8 mouse cellular contexts compared by ENCODE assay signal in genomic region chr9:56165377-56165776, GRCm38 (mm10). TPM values are rescaled to one million over a fixed set of nuclear protein-coding genes. Genes with fewer than 3 reads are reported as not detected.
DNase-seq lines count a peak whose midpoint lies in the region; ATAC-seq and TF ChIP-seq lines count a peak whose summit lies in the region.
"Had no signal": no experiment of that assay in that cellular context is flagged by ENCODE, and none has a peak within 500 bp of the region (broad histone marks: within the 10 kb centered on the region; RNA-seq: fewer than 3 reads in every experiment).

Gene Tspan3, minus strand, starts transcription at chr9:56165477.

- TF ChIP-seq CTCF in CH12.LX (conservative IDR thresholded peaks at IDR 0.05 in 1 of 2, IDR thresholded peaks at IDR 0.05 in 1 of 2; ENCODE audit: low read depth in 2 of 2, low read length in 2 of 2): no peak
- TF ChIP-seq CTCF in Patski (IDR thresholded peaks at IDR 0.05): no peak
- TF ChIP-seq CTCF in gastrocnemius, adult 2 months (IDR thresholded peaks at IDR 0.05): no peak

- CTCF ChIA-PET in Patski (lab: Charles Lee): no interaction called here

- POLR2A ChIA-PET in Patski (lab: Charles Lee): interaction anchor here (0.5 kb wide), 1 partner anchor 1422 kb away, joined by 3 read pairs; no protein-coding TSS in a partner anchor

- intact Hi-C loops in gastrocnemius, adult 2 months (cut with DNase I): no loop called here

- dilution Hi-C loops in CH12.LX (cut with MboI; ENCODE audit: extremely low pct_ligation_motif_present, extremely low pct_unique_long_range_greater_than_20kb, low sequenced_read_pairs): no loop called here

- H3K4me3 ChIP-seq in CH12.LX (replicated peaks in 1 of 3; ENCODE audit: low read depth in 2 of 3, low read length in 2 of 3, poor library complexity in 1 of 3): no peak within 1 kb of the TSS
- no peak within 1 kb of the TSS for H3K4me3 ChIP-seq in gastrocnemius, adult 2 months
- H3K4me3 ChIP-seq in hindbrain, embryonic 14.5 days (replicated peaks; ENCODE audit: low read length): no peak within 1 kb of the TSS
- no peak within 1 kb of the TSS for H3K4me3 ChIP-seq in liver, embryonic 16.5 days (ENCODE audit: low read depth, low read length)
- H3K4me3 ChIP-seq: erythroblast, embryonic 14.5 days had no signal

- 96% methylated on average over 6 of the region's 6 CpGs for WGBS in hindbrain, embryonic 14.5 days
- WGBS in liver, embryonic 16.5 days (ENCODE audit: insufficient replicate concordance): 62% methylated on average over 6 of the region's 6 CpGs

- peaks cover 9 to 43% of the 10 kb centered on the region in 2 experiments; a peak in 3 of 4 replicates for H3K4me1 ChIP-seq in CH12.LX (ENCODE audit: control insufficient read depth in 1 of 2, insufficient read depth in 2 of 2)
- peaks cover 18% of the 10 kb centered on the region for H3K4me1 ChIP-seq in hindbrain, embryonic 14.5 days (replicated peaks; ENCODE audit: control insufficient read depth, insufficient read depth, low read length)
- H3K4me1 ChIP-seq in liver, embryonic 16.5 days (ENCODE audit: control insufficient read depth, low read depth, low read length): no peaks in the 10 kb centered on the region; the same call in 1 of the 2 replicates

- H3K9me3 ChIP-seq in CH12.LX (replicated peaks; ENCODE audit: low read length): peaks cover 4% of the 10 kb centered on the region
- H3K9me3 ChIP-seq in hindbrain, embryonic 14.5 days (ENCODE audit: control insufficient read depth, low read length): no peaks in the 10 kb centered on the region
- no peaks in the 10 kb centered on the region for H3K9me3 ChIP-seq in liver, embryonic 16.5 days (replicated peaks; ENCODE audit: control insufficient read depth, low read length)

- no peaks in the 10 kb centered on the region for H3K27me3 ChIP-seq in CH12.LX (replicated peaks)
- peaks cover 14% of the 10 kb centered on the region for H3K27me3 ChIP-seq in Patski
- no peaks in the 10 kb centered on the region for H3K27me3 ChIP-seq in hindbrain, embryonic 14.5 days (ENCODE audit: control insufficient read depth, insufficient read depth, low read length)
- H3K27me3 ChIP-seq in liver, embryonic 16.5 days (ENCODE audit: control insufficient read depth, insufficient read depth, low read depth, low read length): no peaks in the 10 kb centered on the region; the same call in 1 of the 2 replicates

- no peak for TF ChIP-seq POLR2A in CH12.LX (IDR thresholded peaks at IDR 0.05; ENCODE audit: low read depth, low read length)

- no peak within 1 kb of the TSS for H3K9ac ChIP-seq in CH12.LX (ENCODE audit: insufficient read depth, low read depth)
- no peak within 1 kb of the TSS for H3K9ac ChIP-seq in hindbrain, embryonic 14.5 days
- no peak within 1 kb of the TSS for H3K9ac ChIP-seq in liver, embryonic 16.5 days (ENCODE audit: low read depth, low read length)

- no peaks in the 10 kb centered on the region for H3K79me2 ChIP-seq in CH12.LX (replicated peaks; ENCODE audit: control insufficient read depth, extremely low read depth, insufficient read depth, poor library complexity, severe bottlenecking)

- DNase-seq in CH12.LX (ENCODE audit: extremely low read depth): no peak
- DNase-seq in Patski (ENCODE audit: low read depth, low spot score): no peak
- DNase-seq in gastrocnemius, adult 2 months: no peak
- no peak for DNase-seq in hindbrain, embryonic 14.5 days (ENCODE audit: low spot score)
- DNase-seq in urinary bladder, postnatal 25 days (ENCODE audit: low spot score): no peak
- DNase-seq in kidney, adult 8-10 months: no peak

- H3K27ac ChIP-seq in CH12.LX (ENCODE audit: insufficient read depth, low read depth): no peak within 1 kb of the TSS
- no peak within 1 kb of the TSS for H3K27ac ChIP-seq in gastrocnemius, adult 2 months
- no peak within 1 kb of the TSS for H3K27ac ChIP-seq in hindbrain, embryonic 14.5 days
- H3K27ac ChIP-seq in liver, embryonic 16.5 days (ENCODE audit: low read length): no peak within 1 kb of the TSS

- no peak for ATAC-seq in Patski
- ATAC-seq in hindbrain, embryonic 14.5 days (ENCODE audit: low FRiP score): no peak
- no peak for ATAC-seq in liver, embryonic 16.5 days (ENCODE audit: low read depth)

- no peak for TF ChIP-seq RAD21 in CH12.LX (IDR thresholded peaks at IDR 0.05; ENCODE audit: low read depth, low read length)

- no peak for TF ChIP-seq EP300 in CH12.LX (IDR thresholded peaks at IDR 0.05; ENCODE audit: low read length)

- in situ Hi-C loops in CH12.LX (cut with MboI; ENCODE audit: low pct_ligation_motif_present, low pct_unique_long_range_greater_than_20kb, low sequenced_read_pairs) (no loop called here), Patski (cut with MboI; ENCODE audit: low pct_unique_long_range_greater_than_20kb) (no loop called here)

- H3K4me2 ChIP-seq in CH12.LX (ENCODE audit: insufficient read depth, low read depth, poor library complexity, severe bottlenecking): no peak within 1 kb of the TSS
- no peak within 1 kb of the TSS for H3K4me2 ChIP-seq in hindbrain, embryonic 14.5 days (replicated peaks)
- no peak within 1 kb of the TSS for H3K4me2 ChIP-seq in liver, embryonic 16.5 days (ENCODE audit: low read depth, low read length)

- H3K36me3 ChIP-seq in CH12.LX (replicated peaks in 1 of 2; ENCODE audit: control insufficient read depth in 1 of 2, insufficient read depth in 1 of 2, low read length in 1 of 2): no peaks in the 10 kb centered on the region
- no peaks in the 10 kb centered on the region for H3K36me3 ChIP-seq in hindbrain, embryonic 14.5 days (replicated peaks; ENCODE audit: control insufficient read depth, insufficient read depth)
- no peaks in the 10 kb centered on the region for H3K36me3 ChIP-seq in liver, embryonic 16.5 days (ENCODE audit: control insufficient read depth, insufficient read depth)

TF ChIP-seq in CH12.LX, 34 proteins besides CTCF, POLR2A, EP300 and RAD21:
- no peak for TF ChIP-seq JUN (IDR thresholded peaks at IDR 0.05; ENCODE audit: insufficient read depth, low read depth, low read length)
- no peak for TF ChIP-seq UBTF (IDR thresholded peaks at IDR 0.05; ENCODE audit: low read depth, low read length)
- TF ChIP-seq ZNF384 (IDR thresholded peaks at IDR 0.05; ENCODE audit: low read depth, low read length): no peak
- no peak for TF ChIP-seq MAX (IDR thresholded peaks at IDR 0.05; ENCODE audit: low read length)
- TF ChIP-seq MXI1 (IDR thresholded peaks at IDR 0.05; ENCODE audit: low read depth, low read length): no peak
- no peak for TF ChIP-seq MAZ (IDR thresholded peaks at IDR 0.05; ENCODE audit: low read depth, low read length)
- TF ChIP-seq USF2 (conservative IDR thresholded peaks at IDR 0.05; ENCODE audit: low read depth, low read length): no peak
- TF ChIP-seq IRF4 (IDR thresholded peaks at IDR 0.05; ENCODE audit: low read depth, low read length): no peak
- TF ChIP-seq HCFC1 (IDR thresholded peaks at IDR 0.05; ENCODE audit: low read depth, low read length): no peak
- TF ChIP-seq MEF2A (IDR thresholded peaks at IDR 0.05; ENCODE audit: borderline replicate concordance, low read depth, low read length): no peak
- TF ChIP-seq GABPA (IDR thresholded peaks at IDR 0.05; ENCODE audit: insufficient replicate concordance, low read depth, low read length): no peak
- TF ChIP-seq ZC3H11A (IDR thresholded peaks at IDR 0.05; ENCODE audit: low read depth, low read length): no peak
- no peak for TF ChIP-seq ELF1 (IDR thresholded peaks at IDR 0.05; ENCODE audit: low read depth, low read length)
- TF ChIP-seq ZKSCAN1 (IDR thresholded peaks at IDR 0.05; ENCODE audit: borderline replicate concordance, low read depth, low read length): no peak
- no peak for TF ChIP-seq TBP (conservative IDR thresholded peaks at IDR 0.05; ENCODE audit: low read depth, low read length)
- TF ChIP-seq NRF1 (IDR thresholded peaks at IDR 0.05; ENCODE audit: low read depth, low read length): no peak
- TF ChIP-seq E2F4 (IDR thresholded peaks at IDR 0.05; ENCODE audit: insufficient replicate concordance, low read depth, low read length): no peak
- no peak for TF ChIP-seq ZMIZ1 (IDR thresholded peaks at IDR 0.05; ENCODE audit: low read depth, low read length)
- TF ChIP-seq USF1 (IDR thresholded peaks at IDR 0.05; ENCODE audit: low read depth, low read length): no peak
- TF ChIP-seq PAX5 (IDR thresholded peaks at IDR 0.05; ENCODE audit: low read length): no peak

RNA-seq across cellular contexts. Expression of gene Tspan3, which starts in this region (rescaled TPM):
- total RNA-seq in CH12.LX (2012; rRNA removed) (34.5 and 35.7 TPM in 2 replicates), CH12.LX (2014; rRNA removed) (81.4 and 85.9 TPM in 2 replicates)
- polyA plus RNA-seq in CH12.LX (2012; ENCODE audit: insufficient read length, low read depth) (60.4 and 62.0 TPM in 2 replicates), Patski (2021) (371 TPM)
- total RNA-seq in gastrocnemius, adult 2 months (2021): 100 to 1,000 TPM in 1 of 2 experiments, 10 to 100 TPM in 1; 86.1 to 122 TPM
- 605 and 634 TPM in 2 replicates for polyA plus RNA-seq in hindbrain, embryonic 14.5 days (2014; fragmentation: Nextera tagmentation; extraction: Ambion mirVana)
- polyA plus RNA-seq in liver, embryonic 16.5 days (2015; fragmentation: Nextera tagmentation; extraction: Ambion mirVana): 21.7 and 27.5 TPM in 2 replicates
